Mouse (Mus musculus): ENCODE results near the gene Lrp6. TPM values are rescaled to one million over a fixed set of nuclear protein-coding genes. Genes with fewer than 3 reads are reported as not detected.

Lrp6 gene
- total RNA-seq, 2 experiments from 2014 or later = 41.2 to 44.0 TPM

DNA sequence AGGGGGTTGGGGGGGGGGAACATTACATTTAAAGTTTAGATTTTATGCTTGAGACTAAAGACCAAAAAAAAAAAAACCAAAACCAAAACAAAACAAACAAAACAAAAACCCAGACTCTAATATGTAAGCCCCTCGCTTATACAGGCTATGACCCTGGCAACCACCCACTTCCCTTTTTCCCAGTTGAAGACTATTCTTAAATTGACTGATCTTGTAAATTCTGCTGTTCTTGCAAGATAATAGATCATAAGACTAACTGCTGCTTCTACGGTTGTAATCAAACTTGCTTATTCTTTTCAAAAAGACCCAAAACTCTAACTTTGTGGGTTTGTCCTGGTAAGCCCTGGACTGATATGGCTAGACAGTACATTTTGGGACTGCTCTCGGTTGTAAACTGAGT is 27.3 kb downstream of the Lrp6 start:
- no peak for DNase-seq (ENCODE audit: extremely low spot score in 1 of 2, low spot score in 2 of 2)
- intact Hi-C loops (cut with DNase I) = no loop called here

DNA sequence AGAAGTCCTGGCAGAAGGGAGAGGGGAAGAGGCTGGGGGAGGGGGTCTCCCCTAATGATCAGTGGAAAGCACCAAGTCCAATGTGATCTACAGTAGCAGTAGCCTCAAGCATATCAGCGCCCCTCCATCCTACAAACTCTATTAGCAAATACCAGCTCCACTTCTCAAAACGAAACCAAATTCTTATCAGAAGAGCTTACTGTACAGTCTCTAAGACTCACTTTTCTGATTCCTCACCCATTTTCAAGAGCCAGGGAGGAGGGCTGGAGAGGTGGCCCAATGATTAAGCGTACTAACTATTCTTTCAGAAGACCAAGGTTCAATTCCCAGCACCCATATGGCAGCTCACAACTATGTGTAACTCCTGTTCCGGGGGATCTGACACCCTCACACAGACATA is 28.0 kb downstream of the Lrp6 start:
- no peak for DNase-seq (ENCODE audit: extremely low spot score in 1 of 2, low spot score in 2 of 2)
- intact Hi-C loops (cut with DNase I) = no loop called here

DNA sequence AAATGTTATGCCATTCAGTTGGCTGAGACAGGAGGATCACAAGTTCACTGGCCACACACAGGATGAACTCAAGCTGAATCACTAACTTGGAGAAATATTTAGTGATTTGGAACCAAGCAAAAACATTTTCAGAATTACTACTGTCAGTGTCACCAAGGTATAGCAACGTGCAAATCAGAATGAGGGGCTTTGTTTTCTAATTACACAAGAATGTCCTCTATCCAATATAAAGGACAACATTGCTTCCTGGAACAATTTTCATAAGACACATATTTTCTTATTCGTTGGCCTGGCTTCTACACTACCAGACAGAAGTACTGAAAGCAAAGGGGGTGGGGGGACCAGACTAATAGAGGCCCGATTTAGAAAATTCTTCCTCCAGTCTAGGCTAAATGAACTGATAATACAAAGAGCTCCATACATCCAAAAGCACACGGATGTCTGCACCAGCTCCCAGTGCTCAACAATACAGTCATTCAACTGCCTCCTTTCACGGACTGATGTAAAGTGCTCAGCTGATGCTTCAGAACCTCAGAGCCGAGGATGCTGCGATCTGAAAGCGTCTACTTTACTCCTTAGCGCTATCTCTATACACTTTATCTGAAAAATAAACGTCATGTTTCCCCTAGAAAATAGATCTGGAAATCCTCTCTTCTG is 29.2 kb downstream of the Lrp6 start:
- intact Hi-C loops (cut with DNase I) = no loop called here
- no peak for DNase-seq (ENCODE audit: extremely low spot score in 1 of 2, low spot score in 2 of 2)

- no peak for DNase-seq (ENCODE audit: extremely low spot score in 1 of 2, low spot score in 2 of 2)
- intact Hi-C loops (cut with DNase I) = no loop called here
Measured at GRCm38 (mm10) chr6:134535169-134535568, 31.6 kb downstream of the Lrp6 start.

DNA sequence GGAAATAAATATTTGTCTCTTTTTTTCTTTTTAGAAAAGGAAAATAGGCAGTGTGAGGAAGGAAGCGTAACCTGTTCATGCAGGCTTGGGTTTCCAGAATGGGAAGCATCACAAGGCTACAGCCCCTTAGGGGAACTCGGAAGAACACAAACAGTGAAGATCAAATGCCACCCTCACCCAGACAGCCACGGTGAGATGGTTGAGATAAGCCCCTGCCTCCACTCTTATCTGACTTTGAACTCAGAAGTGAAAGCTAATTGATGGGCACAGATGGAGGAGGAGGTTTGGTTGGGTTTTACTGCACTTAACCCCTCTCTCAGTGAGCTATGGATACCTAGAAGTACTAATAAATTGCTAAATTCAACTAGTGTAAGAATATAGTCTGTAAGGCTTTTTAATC is 33.7 kb downstream of the Lrp6 start:
- DNase-seq (ENCODE audit: extremely low spot score in 1 of 2, low spot score in 2 of 2) = no peak
- intact Hi-C loops (cut with DNase I) = no loop called here

DNA sequence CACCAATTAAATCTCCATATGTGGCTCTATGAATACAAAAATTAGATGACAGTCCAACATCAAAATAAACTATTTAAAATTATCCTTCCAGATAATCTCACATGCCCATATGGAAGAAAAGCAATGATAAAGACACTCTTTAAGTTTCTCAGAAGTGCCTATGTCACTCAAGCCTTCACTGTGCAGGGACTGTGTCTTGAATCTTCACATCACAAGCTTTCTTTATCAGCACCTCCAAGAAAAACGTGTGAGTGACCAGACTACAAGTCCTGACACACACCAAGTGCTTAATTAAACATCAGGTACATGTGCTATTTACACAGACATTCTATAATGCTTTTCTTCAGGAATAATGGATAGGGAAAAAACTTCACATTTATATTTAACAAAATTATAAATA is 34.8 kb downstream of the Lrp6 start:
- DNase-seq (ENCODE audit: extremely low spot score in 1 of 2, low spot score in 2 of 2) = no peak
- intact Hi-C loops (cut with DNase I) = no loop called here

- intact Hi-C loops (cut with DNase I) = no loop called here
- no peak for DNase-seq (ENCODE audit: extremely low spot score in 1 of 2, low spot score in 2 of 2)
Measured at GRCm38 (mm10) chr6:134529340-134529739, 37.4 kb downstream of the Lrp6 start.

GRCm38 (mm10) chr6:134528396-134528795 is 38.4 kb downstream of the Lrp6 start:
- intact Hi-C loops (cut with DNase I) = no loop called here
- DNase-seq (ENCODE audit: extremely low spot score in 1 of 2, low spot score in 2 of 2) = no peak

DNA sequence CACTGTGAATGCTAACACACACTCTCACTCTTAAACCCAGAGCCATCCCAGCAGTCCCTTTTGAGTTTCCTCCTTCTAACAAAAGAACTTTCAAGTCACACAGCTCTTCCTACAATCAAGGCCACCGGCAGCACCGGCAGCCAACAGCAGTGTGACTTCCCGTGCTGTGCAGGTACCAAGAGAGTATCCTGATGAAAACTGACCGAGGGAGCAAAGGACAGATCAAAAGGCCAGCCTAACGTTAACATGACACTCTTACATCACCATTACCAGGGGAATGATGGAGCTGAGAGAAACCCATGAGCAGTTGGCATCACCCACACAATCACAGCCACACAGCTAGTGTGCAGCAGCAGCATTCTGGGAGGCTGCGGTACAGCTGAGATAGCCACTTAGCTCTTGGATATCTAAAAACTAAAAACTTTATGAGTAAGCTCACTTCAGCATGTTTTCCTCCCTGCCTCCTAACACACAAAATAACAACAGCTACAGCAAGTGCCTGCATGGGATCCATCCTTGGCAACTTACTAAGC is 39.1 kb downstream of the Lrp6 start:
- no peak for DNase-seq (ENCODE audit: extremely low spot score in 1 of 2, low spot score in 2 of 2)
- intact Hi-C loops (cut with DNase I) = no loop called here

DNA sequence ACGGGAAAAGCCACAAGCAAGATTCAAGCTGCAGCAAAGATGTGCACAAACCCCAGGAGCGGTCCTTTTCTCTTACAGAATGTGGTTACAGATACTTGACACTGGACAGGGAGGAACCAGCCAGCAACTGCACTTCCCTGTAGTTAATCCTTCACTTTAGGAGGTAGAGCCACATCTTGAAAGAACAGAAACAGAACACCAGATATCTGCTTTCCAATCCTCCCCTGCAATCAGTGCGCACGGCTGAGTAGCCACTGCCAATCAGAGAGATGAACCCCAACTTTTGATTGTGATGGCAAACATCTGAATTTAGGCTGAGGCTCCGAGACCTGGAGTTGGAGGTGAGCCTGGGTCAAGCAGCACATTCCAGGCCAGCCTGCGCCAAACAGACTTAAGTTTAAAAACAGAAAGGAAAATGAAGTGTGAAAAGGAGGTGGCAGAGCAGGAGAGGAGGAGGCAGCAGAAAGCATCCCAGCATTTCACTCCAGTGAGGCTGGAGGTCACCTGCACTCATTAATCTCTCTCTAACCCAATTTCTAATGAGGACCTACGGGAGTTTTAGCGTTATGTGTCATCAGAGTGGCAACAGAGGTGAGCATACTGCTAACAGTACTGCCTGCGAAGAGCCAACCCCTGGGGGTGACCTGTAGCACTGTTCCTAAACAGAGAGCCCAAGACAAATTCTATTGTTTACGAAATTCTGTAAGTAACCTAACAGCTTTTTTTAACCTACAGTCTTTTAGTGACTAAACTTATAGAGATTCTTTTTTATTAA is 39.8 kb downstream of the Lrp6 start:
- DNase-seq (ENCODE audit: extremely low spot score in 1 of 2, low spot score in 2 of 2) = no peak
- intact Hi-C loops (cut with DNase I) = no loop called here

DNA sequence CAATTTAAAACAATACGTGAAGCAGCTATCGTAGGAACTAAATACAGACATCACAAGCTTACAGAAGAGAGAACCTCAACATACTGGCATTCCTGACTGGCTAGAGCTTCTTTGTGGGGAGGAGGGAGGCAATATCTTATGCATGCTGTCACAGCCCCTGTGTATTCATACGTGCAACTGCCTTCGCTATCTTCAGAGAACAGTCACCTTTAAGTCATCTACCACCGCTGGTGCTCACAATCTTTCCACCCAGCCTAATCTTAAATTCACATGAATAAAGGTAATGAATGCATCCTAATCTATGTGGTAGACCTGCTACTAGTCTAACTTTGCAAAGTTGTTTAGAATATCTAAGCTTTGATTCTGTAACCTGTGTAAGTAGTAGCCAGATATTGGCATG is 40.5 kb downstream of the Lrp6 start:
- intact Hi-C loops (cut with DNase I) = no loop called here
- DNase-seq (ENCODE audit: extremely low spot score in 1 of 2, low spot score in 2 of 2) = no peak

DNA sequence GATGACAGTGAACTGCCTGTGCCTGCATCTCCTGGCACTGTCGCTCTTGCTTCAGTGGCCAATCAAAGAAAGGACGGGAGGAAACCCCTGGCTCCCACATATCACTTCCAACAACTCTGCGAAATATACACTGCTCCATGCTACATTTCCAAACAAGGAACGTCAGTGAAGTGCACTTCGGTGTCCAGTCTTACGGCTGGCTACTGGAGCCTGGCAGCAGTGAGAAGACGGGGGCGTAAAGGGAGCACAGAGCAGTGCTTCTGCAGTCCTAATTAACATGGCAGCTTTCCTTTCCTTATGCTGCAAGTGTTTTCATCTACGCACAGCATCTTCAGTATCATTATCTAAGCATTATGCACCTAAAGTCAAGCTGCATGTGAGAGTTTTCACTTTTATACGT is 45.4 kb downstream of the Lrp6 start:
- intact Hi-C loops (cut with DNase I) = no loop called here
- DNase-seq (ENCODE audit: extremely low spot score in 1 of 2, low spot score in 2 of 2) = no peak

DNA sequence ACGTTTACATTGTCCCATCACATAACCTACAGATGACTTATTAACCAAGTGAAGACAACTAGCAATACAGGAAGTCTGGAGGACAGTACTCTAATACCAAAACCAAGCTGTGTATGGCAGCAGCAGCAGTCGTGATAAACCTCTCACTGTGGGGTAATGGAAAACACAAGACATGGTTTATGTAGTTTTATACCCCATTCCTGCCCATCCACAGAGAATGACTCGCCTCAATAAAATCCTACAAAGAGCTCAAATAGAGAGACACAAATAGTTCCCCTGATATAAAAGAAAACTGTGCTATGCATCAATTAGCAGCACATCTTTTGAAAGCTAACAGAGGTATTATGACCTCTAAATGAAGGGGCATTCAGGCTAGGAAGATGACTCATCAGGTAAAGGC is 45.9 kb downstream of the Lrp6 start:
- no peak for DNase-seq (ENCODE audit: extremely low spot score in 1 of 2, low spot score in 2 of 2)
- intact Hi-C loops (cut with DNase I) = no loop called here

GRCm38 (mm10) chr6:134518450-134518849 is 48.3 kb downstream of the Lrp6 start:
- DNase-seq (ENCODE audit: extremely low spot score in 1 of 2, low spot score in 2 of 2) = no peak
- intact Hi-C loops (cut with DNase I) = no loop called here

- intact Hi-C loops (cut with DNase I) = no loop called here
Measured at GRCm38 (mm10) chr6:134517141-134517540, 49.6 kb downstream of the Lrp6 start.

GRCm38 (mm10) chr6:134515416-134515815 is 51.3 kb downstream of the Lrp6 start:
- no peak for DNase-seq (ENCODE audit: extremely low spot score in 1 of 2, low spot score in 2 of 2)
- intact Hi-C loops (cut with DNase I) = no loop called here

More at GRCm38 (mm10) chr6:134517141-134517540, 49.6 kb downstream of the Lrp6 start:
- DNase-seq (ENCODE audit: extremely low spot score in 1 of 2, low spot score in 2 of 2) = no peak

DNA sequence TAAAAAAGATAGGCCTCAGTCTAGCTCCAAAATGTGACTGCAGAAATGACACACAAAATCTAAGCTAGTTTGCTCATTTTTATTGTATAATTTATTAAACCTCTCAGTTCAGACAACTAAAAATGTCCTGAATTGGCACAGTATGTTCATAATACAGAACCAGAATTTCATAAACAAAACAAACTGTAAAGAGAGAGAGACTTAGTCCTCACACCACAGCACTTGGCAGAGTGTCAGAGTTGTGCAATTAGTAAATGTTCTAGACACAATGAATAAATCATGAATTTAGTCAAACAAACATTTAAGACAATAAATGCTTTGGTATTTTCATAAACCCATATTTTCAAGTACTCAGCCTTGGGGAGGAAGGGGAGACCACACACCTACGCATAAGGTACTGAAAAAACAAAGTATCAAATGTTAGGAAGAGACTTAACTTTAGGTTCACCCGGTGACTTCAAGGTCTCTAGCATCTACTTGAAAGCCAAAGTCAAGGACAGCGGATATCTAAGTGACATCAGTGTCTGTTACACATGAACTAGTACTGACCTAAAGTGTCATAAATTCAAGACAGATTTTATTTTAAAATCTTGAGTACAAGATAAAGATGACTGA is 52.8 kb downstream of the Lrp6 start:
- intact Hi-C loops (cut with DNase I) = no loop called here
- DNase-seq (ENCODE audit: extremely low spot score in 1 of 2, low spot score in 2 of 2) = no peak

DNA sequence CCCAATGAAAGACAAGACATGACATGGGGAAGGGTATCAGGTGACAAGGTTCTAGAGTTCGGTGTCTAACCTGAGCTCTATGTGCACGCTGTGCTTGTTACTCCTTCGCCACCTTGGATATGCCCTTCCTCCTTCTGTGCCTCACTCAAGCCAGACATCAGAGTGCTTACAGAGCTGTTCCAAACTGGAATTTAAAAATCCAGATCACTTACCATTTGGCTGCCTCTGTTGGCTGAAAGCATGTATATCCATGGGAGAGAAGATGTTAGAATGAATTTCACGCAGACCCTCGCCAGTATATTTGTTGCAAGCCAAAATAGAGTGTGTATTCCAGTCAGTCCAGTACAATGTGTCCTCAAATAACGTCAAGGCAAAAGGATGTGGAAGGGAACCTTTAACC is 53.8 kb downstream of the Lrp6 start:
- DNase-seq (ENCODE audit: extremely low spot score in 1 of 2, low spot score in 2 of 2) = peak in 1 of 2 experiments; percentile 34
- intact Hi-C loops (cut with DNase I) = no loop called here

GRCm38 (mm10) chr6:134512478-134512877 is 54.3 kb downstream of the Lrp6 start:
- intact Hi-C loops (cut with DNase I) = no loop called here

DNA sequence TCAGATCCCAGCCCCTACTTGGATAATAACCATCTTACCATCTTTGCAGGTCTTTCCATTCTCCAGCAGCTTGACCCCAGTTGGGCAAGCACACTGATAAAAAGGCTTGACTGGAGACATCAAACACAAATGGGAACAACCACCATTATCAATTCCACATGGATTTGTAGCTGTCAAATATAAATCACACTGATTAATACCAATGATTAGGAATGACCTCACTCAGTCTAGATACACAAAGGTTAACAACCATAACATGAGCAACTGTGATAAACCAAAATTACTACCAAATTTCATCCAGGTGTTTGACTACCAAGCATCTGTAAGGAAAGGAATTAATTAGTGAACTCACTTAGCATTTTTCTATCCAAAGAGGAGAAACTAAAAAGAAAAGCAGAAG is 55.6 kb downstream of the Lrp6 start:
- DNase-seq (ENCODE audit: extremely low spot score in 1 of 2, low spot score in 2 of 2) = no peak
- intact Hi-C loops (cut with DNase I) = no loop called here

More at GRCm38 (mm10) chr6:134512478-134512877, 54.3 kb downstream of the Lrp6 start:
- no peak for DNase-seq (ENCODE audit: extremely low spot score in 1 of 2, low spot score in 2 of 2)
